Mouse (Mus musculus): ENCODE data around the gene Strada. TPM values are rescaled to one million over a fixed set of nuclear protein-coding genes. Genes with fewer than 3 reads are reported as not detected.
"Not testable (repeated sequence)": the region's sequence is repeated elsewhere in the genome, so short reads cannot be mapped to it uniquely, and the experiment has no call there.

Gene Strada
- polyA plus RNA-seq, 1 experiment from 2014 or later = 28.8 TPM

- no peak overlapping the region for H3K27ac ChIP-seq (ENCODE audit: low read length)
- H3K4me2 ChIP-seq (ENCODE audit: low read length) = no peak overlapping the region
- WGBS = 90% methylated on average over 8 of the region's 8 CpGs
- H3K9me3 ChIP-seq (ENCODE audit: control insufficient read depth, low read length) = no peaks in the 10 kb centered on the region
- ATAC-seq = no peak
- H3K4me1 ChIP-seq (replicated peaks; ENCODE audit: control insufficient read depth, insufficient read depth, low read length) = peaks cover 15% of the 10 kb centered on the region
- no peak overlapping the region for H3K4me3 ChIP-seq (replicated peaks; ENCODE audit: low read length)
- peaks cover 27% of the 10 kb centered on the region for H3K36me3 ChIP-seq (ENCODE audit: control insufficient read depth, insufficient read depth)
- no peak overlapping the region for H3K9ac ChIP-seq (replicated peaks; ENCODE audit: low read depth, low read length)
- H3K27me3 ChIP-seq (replicated peaks; ENCODE audit: control insufficient read depth, insufficient read depth, low read length) = no peaks in the 10 kb centered on the region
Observed at GRCm38 (mm10) chr11:106212771-106213170, 10.8 kb upstream of the Strada start.

- ATAC-seq = no peak
- WGBS = 94% methylated on average over 19 of the region's 19 CpGs
- H3K9me3 ChIP-seq (ENCODE audit: control insufficient read depth, low read length) = no peaks in the 10 kb centered on the region
- no peaks in the 10 kb centered on the region for H3K4me1 ChIP-seq (replicated peaks; ENCODE audit: control insufficient read depth, insufficient read depth, low read length)
- H3K4me2 ChIP-seq (ENCODE audit: low read length) = no peak overlapping the region
- H3K4me3 ChIP-seq (replicated peaks; ENCODE audit: low read length) = no peak overlapping the region
- no peak overlapping the region for H3K27ac ChIP-seq (ENCODE audit: low read length)
- H3K9ac ChIP-seq (replicated peaks; ENCODE audit: low read depth, low read length) = no peak overlapping the region
- H3K27me3 ChIP-seq (replicated peaks; ENCODE audit: control insufficient read depth, insufficient read depth, low read length) = no peaks in the 10 kb centered on the region
- peaks cover 26% of the 10 kb centered on the region for H3K36me3 ChIP-seq (ENCODE audit: control insufficient read depth, insufficient read depth)
Observed at GRCm38 (mm10) chr11:106201337-106202122, 438 bp downstream of the Strada start.

GRCm38 (mm10) chr11:106200756-106201155, 1.2 kb downstream of the Strada start:
- no peak for ATAC-seq
- Histone ChIP-seq H3K9ac (replicated peaks; ENCODE audit: low read depth, low read length) (no peak overlapping the region; the same call in 1 of the 2 replicates), H3K36me3 (ENCODE audit: control insufficient read depth, insufficient read depth) (peaks cover 25% of the 10 kb centered on the region), H3K27ac (ENCODE audit: low read length) (no peak overlapping the region), H3K9me3 (ENCODE audit: control insufficient read depth, low read length) (no peaks in the 10 kb centered on the region), H3K4me3 (replicated peaks; ENCODE audit: low read length) (no peak overlapping the region), H3K27me3 (replicated peaks; ENCODE audit: control insufficient read depth, insufficient read depth, low read length) (no peaks in the 10 kb centered on the region), H3K4me1 (replicated peaks; ENCODE audit: control insufficient read depth, insufficient read depth, low read length) (no peaks in the 10 kb centered on the region), H3K4me2 (ENCODE audit: low read length) (no peak overlapping the region)
- 89% methylated on average over 6 of the region's 6 CpGs for WGBS

- peaks cover 25% of the 10 kb centered on the region for H3K36me3 ChIP-seq (ENCODE audit: control insufficient read depth, insufficient read depth)
- not testable (repeated sequence) for H3K9me3 ChIP-seq (ENCODE audit: control insufficient read depth, low read length); H3K4me3 ChIP-seq (replicated peaks; ENCODE audit: low read length); ATAC-seq; H3K27me3 ChIP-seq (replicated peaks; ENCODE audit: control insufficient read depth, insufficient read depth, low read length); H3K27ac ChIP-seq (ENCODE audit: low read length); H3K9ac ChIP-seq (replicated peaks; ENCODE audit: low read depth, low read length); H3K4me1 ChIP-seq (replicated peaks; ENCODE audit: control insufficient read depth, insufficient read depth, low read length); H3K4me2 ChIP-seq (ENCODE audit: low read length)
- WGBS = 93% methylated on average over 7 of the region's 7 CpGs
Observed at GRCm38 (mm10) chr11:106199997-106200396, 2.0 kb downstream of the Strada start.

GRCm38 (mm10) chr11:106198277-106198676, 3.7 kb downstream of the Strada start:
- H3K27ac ChIP-seq (ENCODE audit: low read length) = no peak overlapping the region
- ATAC-seq = no peak
- H3K4me3 ChIP-seq (replicated peaks; ENCODE audit: low read length) = no peak overlapping the region
- 83% methylated on average over 4 of the region's 4 CpGs for WGBS
- no peak overlapping the region for H3K9ac ChIP-seq (replicated peaks; ENCODE audit: low read depth, low read length)
- H3K9me3 ChIP-seq (ENCODE audit: control insufficient read depth, low read length) = no peaks in the 10 kb centered on the region
- H3K4me2 ChIP-seq (ENCODE audit: low read length) = no peak overlapping the region
- H3K4me1 ChIP-seq (replicated peaks; ENCODE audit: control insufficient read depth, insufficient read depth, low read length) = peaks cover 3% of the 10 kb centered on the region
- no peaks in the 10 kb centered on the region for H3K27me3 ChIP-seq (replicated peaks; ENCODE audit: control insufficient read depth, insufficient read depth, low read length)
- peaks cover 14% of the 10 kb centered on the region for H3K36me3 ChIP-seq (ENCODE audit: control insufficient read depth, insufficient read depth)

- H3K4me3 ChIP-seq (replicated peaks; ENCODE audit: low read length) = no peak overlapping the region
- peaks cover 10% of the 10 kb centered on the region for H3K4me1 ChIP-seq (replicated peaks; ENCODE audit: control insufficient read depth, insufficient read depth, low read length)
- H3K9me3 ChIP-seq (ENCODE audit: control insufficient read depth, low read length) = no peaks in the 10 kb centered on the region
- no peak overlapping the region for H3K4me2 ChIP-seq (ENCODE audit: low read length)
- no peaks in the 10 kb centered on the region; the same call in 1 of the 2 replicates for H3K36me3 ChIP-seq (ENCODE audit: control insufficient read depth, insufficient read depth)
- no peak overlapping the region for H3K27ac ChIP-seq (ENCODE audit: low read length)
- no peak for ATAC-seq
- H3K9ac ChIP-seq (replicated peaks; ENCODE audit: low read depth, low read length) = no peak overlapping the region
- no peaks in the 10 kb centered on the region for H3K27me3 ChIP-seq (replicated peaks; ENCODE audit: control insufficient read depth, insufficient read depth, low read length)
Observed at GRCm38 (mm10) chr11:106195341-106195740, 6.6 kb downstream of the Strada start.

- no peaks in the 10 kb centered on the region for H3K9me3 ChIP-seq (ENCODE audit: control insufficient read depth, low read length)
- 90% methylated on average over 7 of the region's 7 CpGs for WGBS
- H3K27ac ChIP-seq (ENCODE audit: low read length) = no peak overlapping the region
- H3K4me3 ChIP-seq (replicated peaks; ENCODE audit: low read length) = no peak overlapping the region
- no peaks in the 10 kb centered on the region for H3K27me3 ChIP-seq (replicated peaks; ENCODE audit: control insufficient read depth, insufficient read depth, low read length)
- peaks cover 10% of the 10 kb centered on the region for H3K4me1 ChIP-seq (replicated peaks; ENCODE audit: control insufficient read depth, insufficient read depth, low read length)
- ATAC-seq = no peak
- no peak overlapping the region for H3K9ac ChIP-seq (replicated peaks; ENCODE audit: low read depth, low read length)
- no peaks in the 10 kb centered on the region; the same call in 1 of the 2 replicates for H3K36me3 ChIP-seq (ENCODE audit: control insufficient read depth, insufficient read depth)
- H3K4me2 ChIP-seq (ENCODE audit: low read length) = no peak overlapping the region
Observed at GRCm38 (mm10) chr11:106194891-106195290, 7.1 kb downstream of the Strada start.

GRCm38 (mm10) chr11:106194155-106194541, 7.8 kb downstream of the Strada start:
- H3K4me3 ChIP-seq (replicated peaks; ENCODE audit: low read length) = peak overlapping the region; percentile 86
- peak overlapping the region; percentile 80 for H3K27ac ChIP-seq (ENCODE audit: low read length)
- peak overlapping the region; percentile 63 for H3K9ac ChIP-seq (replicated peaks; ENCODE audit: low read depth, low read length)
- WGBS = 40% methylated on average over 3 of the region's 3 CpGs
- peaks cover 10% of the 10 kb centered on the region for H3K4me1 ChIP-seq (replicated peaks; ENCODE audit: control insufficient read depth, insufficient read depth, low read length)
- H3K4me2 ChIP-seq (ENCODE audit: low read length) = peak overlapping the region; percentile 50
- ATAC-seq = no peak
- H3K27me3 ChIP-seq (replicated peaks; ENCODE audit: control insufficient read depth, insufficient read depth, low read length) = no peaks in the 10 kb centered on the region
- H3K36me3 ChIP-seq (ENCODE audit: control insufficient read depth, insufficient read depth) = no peaks in the 10 kb centered on the region; the same call in 1 of the 2 replicates
- H3K9me3 ChIP-seq (ENCODE audit: control insufficient read depth, low read length) = no peaks in the 10 kb centered on the region

GRCm38 (mm10) chr11:106193371-106194154, 8.4 kb downstream of the Strada start:
- peak overlapping the region; percentile 88 for H3K27ac ChIP-seq (ENCODE audit: low read length)
- H3K9ac ChIP-seq (replicated peaks; ENCODE audit: low read depth, low read length) = peak overlapping the region; percentile 90
- under 1% methylated on average over 43 of the region's 44 CpGs for WGBS
- H3K4me2 ChIP-seq (ENCODE audit: low read length) = peak overlapping the region; percentile 52
- no peaks in the 10 kb centered on the region; the same call in 1 of the 2 replicates for H3K36me3 ChIP-seq (ENCODE audit: control insufficient read depth, insufficient read depth)
- peaks cover 10% of the 10 kb centered on the region for H3K4me1 ChIP-seq (replicated peaks; ENCODE audit: control insufficient read depth, insufficient read depth, low read length)
- H3K9me3 ChIP-seq (ENCODE audit: control insufficient read depth, low read length) = no peaks in the 10 kb centered on the region
- no peaks in the 10 kb centered on the region for H3K27me3 ChIP-seq (replicated peaks; ENCODE audit: control insufficient read depth, insufficient read depth, low read length)
- peak; percentile 96 for ATAC-seq
- H3K4me3 ChIP-seq (replicated peaks; ENCODE audit: low read length) = peak overlapping the region; percentile 86

All from forebrain, embryonic 16.5 days (tissue).